Mouse (Mus musculus) CH12.LX (cell line): ENCODE results near the gene Uri1. TPM values are rescaled to one million over a fixed set of nuclear protein-coding genes. Genes with fewer than 3 reads are reported as not detected.

Experiments used
- DNase-seq: peaks from one replicate; pipeline ENCODE4 v3.0.0-alpha.2; 2013; ENCODE audit errors: extremely low read depth
- H3K27ac ChIP-seq: 2 replicates; pipeline ENCODE4 v1.5.1; 2012; ENCODE audit warnings: low read depth, mild to moderate bottlenecking, control low read depth, moderate library complexity; ENCODE audit not compliant: insufficient read depth
- H3K27me3 ChIP-seq: replicated peaks from 2 replicates; pipeline ENCODE3; 2012; ENCODE audit warnings: inconsistent platforms
- H3K36me3 ChIP-seq, 2 experiments: replicated peaks in 1 of 2; 2 replicates each; pipeline versions ENCODE3 to v1.6.1; 2012; ENCODE audit warnings: inconsistent platforms in 1 of 2, low read length in 1 of 2, mild to moderate bottlenecking in 1 of 2, mixed read lengths in 1 of 2, moderate library complexity in 1 of 2; ENCODE audit not compliant: control insufficient read depth in 1 of 2, insufficient read depth in 1 of 2
- H3K4me1 ChIP-seq, 2 experiments: 2 replicates each; pipeline ENCODE4 v1.6.1; 2012; ENCODE audit warnings: inconsistent platforms in 1 of 2, moderate library complexity in 1 of 2; ENCODE audit not compliant: insufficient read depth in 2 of 2, control insufficient read depth in 1 of 2
- H3K4me2 ChIP-seq: 2 replicates; pipeline ENCODE4 v1.6.1; 2012; ENCODE audit warnings: low read depth, mild to moderate bottlenecking, control low read depth; ENCODE audit not compliant: poor library complexity, insufficient read depth, severe bottlenecking
- H3K4me3 ChIP-seq, 3 experiments: fragments of 150-350 bp in 1 of 3; sonication (generic) in 1 of 3; replicated peaks in 1 of 3; 2 replicates each; pipeline versions ENCODE3 to v1.5.1; 2011 to 2012; ENCODE audit warnings: low read depth in 2 of 3, low read length in 2 of 3, mild to moderate bottlenecking in 2 of 3, moderate library complexity in 2 of 3, control low read depth in 1 of 3, improper control_type of control experiment in 1 of 3, inconsistent platforms in 1 of 3, mixed read lengths in 1 of 3; ENCODE audit not compliant: poor library complexity in 1 of 3
- H3K79me2 ChIP-seq: replicated peaks from 2 replicates; pipeline ENCODE4 v1.6.1; 2012; ENCODE audit warnings: mild to moderate bottlenecking, moderate library complexity; ENCODE audit not compliant: control insufficient read depth, poor library complexity, insufficient read depth, severe bottlenecking; ENCODE audit errors: extremely low read depth
- H3K9ac ChIP-seq: 2 replicates; pipeline ENCODE4 v1.6.1; 2012; ENCODE audit warnings: low read depth, mild to moderate bottlenecking, control low read depth, moderate library complexity; ENCODE audit not compliant: insufficient read depth
- H3K9me3 ChIP-seq: replicated peaks from 2 replicates; pipeline ENCODE3; 2012; ENCODE audit warnings: low read length, inconsistent platforms, mixed read lengths
- E2F4 ChIP-seq: IDR thresholded peaks from 2 replicates; pipeline ENCODE4 v1.6.1; 2011; ENCODE audit warnings: low read depth, low read length, improper control_type of control experiment; ENCODE audit not compliant: insufficient replicate concordance
- ELF1 ChIP-seq: IDR thresholded peaks from 2 replicates; pipeline ENCODE4 v1.6.1; 2014; ENCODE audit warnings: low read depth, mild to moderate bottlenecking, inconsistent platforms, low read length, improper control_type of control experiment
- GABPA ChIP-seq: IDR thresholded peaks from 2 replicates; pipeline ENCODE4 v1.6.1; 2012; ENCODE audit warnings: low read depth, low read length, improper control_type of control experiment, inconsistent platforms; ENCODE audit not compliant: insufficient replicate concordance
- HCFC1 ChIP-seq: IDR thresholded peaks from 2 replicates; pipeline ENCODE4 v1.6.1; 2012; ENCODE audit warnings: low read depth, mild to moderate bottlenecking, inconsistent platforms, low read length, improper control_type of control experiment
- JUN ChIP-seq: IDR thresholded peaks from 2 replicates; pipeline ENCODE4 v1.6.1; 2011; ENCODE audit warnings: low read depth, mild to moderate bottlenecking, low read length, improper control_type of control experiment, moderate library complexity; ENCODE audit not compliant: insufficient read depth
- MAFK ChIP-seq: IDR thresholded peaks from 2 replicates; pipeline ENCODE4 v1.6.1; 2011; ENCODE audit warnings: low read length, improper control_type of control experiment; ENCODE audit not compliant: insufficient replicate concordance
- MAZ ChIP-seq: IDR thresholded peaks from 2 replicates; pipeline ENCODE4 v1.6.1; 2012; ENCODE audit warnings: low read depth, mild to moderate bottlenecking, inconsistent platforms, low read length, improper control_type of control experiment, moderate library complexity
- MYC ChIP-seq: IDR thresholded peaks from 2 replicates; pipeline ENCODE4 v1.6.1; 2011; ENCODE audit warnings: low read depth, mild to moderate bottlenecking, improper control_type of control experiment, low read length
- NELFE ChIP-seq: IDR thresholded peaks from 2 replicates; pipeline ENCODE4 v1.6.1; 2011; ENCODE audit warnings: low read depth, low read length, improper control_type of control experiment
- NRF1 ChIP-seq: IDR thresholded peaks from 2 replicates; pipeline ENCODE4 v1.6.1; 2014; ENCODE audit warnings: low read depth, mild to moderate bottlenecking, inconsistent platforms, low read length, improper control_type of control experiment, moderate library complexity
- PAX5 ChIP-seq: IDR thresholded peaks from 2 replicates; pipeline ENCODE4 v1.6.1; 2012; ENCODE audit warnings: low read length, inconsistent platforms, mixed read lengths
- TCF12 ChIP-seq: IDR thresholded peaks from 2 replicates; pipeline ENCODE4 v1.6.1; 2014; ENCODE audit warnings: low read depth, mild to moderate bottlenecking, inconsistent platforms, low read length, improper control_type of control experiment
- UBTF ChIP-seq: IDR thresholded peaks from 2 replicates; pipeline ENCODE4 v1.6.1; 2012; ENCODE audit warnings: low read depth, mild to moderate bottlenecking, inconsistent platforms, low read length, improper control_type of control experiment, moderate library complexity
- USF1 ChIP-seq: IDR thresholded peaks from 2 replicates; pipeline ENCODE4 v1.6.1; 2014; ENCODE audit warnings: low read depth, mild to moderate bottlenecking, inconsistent platforms, low read length, improper control_type of control experiment
- ZMIZ1 ChIP-seq: IDR thresholded peaks from 2 replicates; pipeline ENCODE4 v1.6.1; 2012; ENCODE audit warnings: low read depth, mild to moderate bottlenecking, inconsistent platforms, low read length, improper control_type of control experiment
- ZNF384 ChIP-seq: IDR thresholded peaks from 2 replicates; pipeline ENCODE4 v1.6.1; 2012; ENCODE audit warnings: low read depth, low read length, improper control_type of control experiment, inconsistent platforms
- dilution Hi-C: fragments of 300-500 bp; cut with MboI; formaldehyde crosslinking; loops from 2 replicates; pipeline ENCODE4 v1.14.3; 2020; ENCODE audit warnings: low sequenced_read_pairs; ENCODE audit not compliant: extremely low pct_unique_long_range_greater_than_20kb, extremely low pct_ligation_motif_present
- in situ Hi-C: fragments of 300-500 bp; cut with MboI; formaldehyde crosslinking; loops from 3 replicates; pipeline ENCODE4 v1.14.3; 2019; ENCODE audit warnings: low sequenced_read_pairs, low pct_ligation_motif_present, low pct_unique_long_range_greater_than_20kb, mixed read lengths
- polyA plus RNA-seq: library from polyadenylated mRNA; unstranded; fragments of >175 nt; gene quantifications from 2 replicates; pipeline ENCODE4 v1.2.1, GENCODE M21; 2012; ENCODE audit warnings: low read depth; ENCODE audit not compliant: insufficient read length
- total RNA-seq, 2 experiments: library from RNA; depleted of rRNA; stranded (reverse); fragments of 300-350 nt in 1 of 2; fragments of >200 nt in 1 of 2; gene quantifications; 2 replicates each; pipeline ENCODE4 v1.2.3; 2012 to 2014

Uri1 gene
- total and polyA plus RNA-seq, 3 experiments: 37.1 to 53.3 (median 50.1) TPM

DNA sequence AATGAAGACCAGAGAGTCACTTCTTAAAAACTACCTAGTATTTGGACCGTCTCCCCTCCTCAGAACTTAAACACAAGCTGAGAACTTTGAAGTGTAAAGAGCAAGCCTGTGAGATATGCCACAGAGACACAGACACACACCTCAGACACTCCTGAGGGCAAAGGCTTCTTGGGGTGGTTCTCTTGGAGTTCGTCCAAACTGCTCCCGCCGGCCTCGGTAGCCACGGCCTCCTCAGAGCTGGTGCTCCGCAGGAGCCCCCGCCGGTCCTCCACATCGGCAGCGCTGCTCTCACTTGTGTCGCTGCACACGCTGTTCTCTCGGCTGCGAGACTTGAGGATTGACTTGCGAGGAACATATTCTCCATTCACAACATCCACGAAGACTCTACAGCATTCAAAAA is 61.0 kb downstream of the Uri1 start:
- peaks cover 46 to 69% of the 10 kb centered on the region in 2 experiments for H3K36me3 ChIP-seq
- no peak for TF ChIP-seq JUN
- no peak for TF ChIP-seq GABPA

DNA sequence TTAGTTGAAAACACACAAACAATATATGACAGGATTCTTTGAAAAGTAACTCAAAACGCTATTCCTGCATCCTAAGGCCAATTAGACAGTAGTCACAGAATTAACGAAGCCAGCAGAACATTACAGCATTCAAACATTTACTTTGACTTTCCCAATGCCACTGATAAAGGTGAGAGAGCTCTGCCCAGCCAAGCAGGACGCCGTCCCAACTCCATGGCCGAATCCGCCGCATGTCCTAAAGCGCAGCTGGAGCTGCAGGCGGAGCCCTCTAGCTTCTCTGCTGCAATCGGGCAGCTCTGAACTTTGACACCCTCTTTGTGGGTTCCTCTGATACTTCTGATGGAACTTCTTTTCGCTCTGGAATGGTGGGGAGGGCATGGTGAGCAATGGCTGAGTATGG is 62.1 kb downstream of the Uri1 start:
- Histone ChIP-seq H3K9ac (no peak overlapping the region), H3K79me2 (no peaks in the 10 kb centered on the region), H3K36me3 (peaks cover 55 to 72% of the 10 kb centered on the region in 2 experiments), H3K9me3 (no peaks in the 10 kb centered on the region), H3K4me2 (no peak overlapping the region), H3K4me3 (no peak overlapping the region), H3K27ac (no peak overlapping the region), H3K27me3 (no peaks in the 10 kb centered on the region), H3K4me1 (no peaks in the 10 kb centered on the region)
- DNase-seq: no peak
- dilution Hi-C loops (no loop called here), in situ Hi-C loops (no loop called here)
- TF ChIP-seq MYC (no peak), ELF1 (no peak), MAFK (no peak), TCF12 (no peak), HCFC1 (no peak), NRF1 (no peak), NELFE (no peak), E2F4 (no peak), ZNF384 (no peak), UBTF (no peak), MAZ (no peak), PAX5 (no peak), USF1 (no peak), ZMIZ1 (no peak)

More for the DNA sequence above, 61.0 kb downstream of the Uri1 start:
- H3K4me2 ChIP-seq: no peak overlapping the region
- DNase-seq: no peak
- H3K27ac ChIP-seq: no peak overlapping the region
- H3K9me3 ChIP-seq: no peaks in the 10 kb centered on the region
- no peaks in the 10 kb centered on the region for H3K4me1 ChIP-seq
- H3K79me2 ChIP-seq: no peaks in the 10 kb centered on the region
- in situ Hi-C loops (no loop called here), dilution Hi-C loops (no loop called here)
- H3K4me3 ChIP-seq: no peak overlapping the region
- H3K27me3 ChIP-seq: no peaks in the 10 kb centered on the region
- no peak overlapping the region for H3K9ac ChIP-seq
